Mouse (Mus musculus): Measurements from ENCODE around the gene Poln.

The Poln gene

GRCm38 (mm10) chr5:33994671-33995625, 174.3 kb downstream of the Poln start:
- in situ Hi-C loops (cut with MboI, MseI) = no loop called here

GRCm38 (mm10) chr5:33983309-33984121, 185.7 kb downstream of the Poln start, which contains the start of gene Gm1673:
Gm1673 (plus strand) TSS chr5:33983433.
- in situ Hi-C loops (cut with MboI, MseI) = no loop called here

GRCm38 (mm10) chr5:33982731-33983259, 186.5 kb downstream of the Poln start:
- in situ Hi-C loops (cut with MboI, MseI) = no loop called here

- in situ Hi-C loops (cut with MboI, MseI) = no loop called here
Observed at GRCm38 (mm10) chr5:33976267-33976666, 193.0 kb downstream of the Poln start.

GRCm38 (mm10) chr5:33974736-33975135, 194.5 kb downstream of the Poln start:
- in situ Hi-C loops (cut with MboI, MseI) = no loop called here

GRCm38 (mm10) chr5:33959382-33959781, 209.9 kb downstream of the Poln start:
- in situ Hi-C loops (cut with MboI, MseI) = no loop called here

Data from regulatory T cell (primary cell).